Mouse (Mus musculus) brain, embryonic 14.5 days (tissue): ENCODE measurements around the gene Engase. TPM values are rescaled to one million over a fixed set of nuclear protein-coding genes. Genes with fewer than 3 reads are reported as not detected.

ENCODE experiments used
- DNase-seq: peaks from one replicate; pipeline ENCODE4 v3.0.0-alpha.2; 2011; ENCODE audit warnings: low read depth
- CTCF ChIP-seq: fragments of 200-500 bp; IDR thresholded peaks from 2 replicates; pipeline ENCODE4 v1.5.1; 2012; ENCODE audit warnings: inconsistent platforms, mild to moderate bottlenecking, moderate library complexity, borderline replicate concordance; ENCODE audit not compliant: insufficient read depth, insufficient read length; ENCODE audit errors: extremely low read depth
- POLR2A ChIP-seq: fragments of 200-500 bp; IDR thresholded peaks from 2 replicates; pipeline ENCODE4 v1.6.1; 2012; ENCODE audit warnings: mild to moderate bottlenecking, inconsistent platforms, borderline replicate concordance; ENCODE audit not compliant: poor library complexity, insufficient read depth, insufficient read length, severe bottlenecking; ENCODE audit errors: extremely low read depth
- polyA plus RNA-seq: library from polyadenylated mRNA; depleted of rRNA; stranded (reverse); fragments of >200 nt; gene quantifications from 2 replicates; pipeline ENCODE4 v1.2.3, GENCODE M21; 2012

Engase gene
- polyA plus RNA-seq, 1 experiment: 8.1 TPM

DNA sequence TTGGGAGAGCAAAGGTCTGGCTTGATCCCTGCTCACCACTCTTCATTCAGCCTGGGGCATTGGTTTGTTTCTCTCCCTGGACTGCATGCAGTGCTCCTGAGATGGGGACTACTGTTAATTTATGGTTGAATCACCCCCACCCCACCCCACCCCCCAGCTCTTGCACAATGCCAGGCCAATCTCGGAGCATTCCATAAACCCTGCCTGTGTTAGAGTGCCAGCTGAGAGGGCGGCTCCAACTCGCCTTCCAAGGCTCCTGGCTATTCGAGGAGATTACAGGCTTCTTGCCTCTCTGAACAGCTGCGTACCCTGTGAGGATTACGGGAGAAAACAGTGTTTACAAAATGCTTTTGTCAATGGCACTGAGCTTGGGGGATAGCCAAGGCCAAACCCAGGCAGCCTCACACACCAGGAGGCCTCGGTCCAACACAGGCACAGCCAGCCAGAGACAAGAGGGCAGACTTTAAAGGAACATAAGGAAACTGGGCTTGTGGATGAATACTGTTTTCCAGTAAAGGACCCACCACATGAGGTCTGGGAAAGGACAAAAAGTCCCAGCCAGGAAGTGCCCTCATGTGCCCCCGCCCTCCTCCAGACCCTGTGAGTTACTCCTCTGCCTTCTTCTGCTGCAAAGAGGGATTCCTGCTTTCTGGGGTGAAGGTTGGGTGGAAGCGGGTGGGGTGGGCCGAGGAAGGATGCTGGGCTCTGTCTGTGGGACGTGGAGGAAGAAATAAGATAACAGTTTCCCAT, 37.8 kb upstream of the Engase start:
- peak; percentile 94 for DNase-seq
- TF ChIP-seq CTCF: no peak
- no peak for TF ChIP-seq POLR2A

DNA sequence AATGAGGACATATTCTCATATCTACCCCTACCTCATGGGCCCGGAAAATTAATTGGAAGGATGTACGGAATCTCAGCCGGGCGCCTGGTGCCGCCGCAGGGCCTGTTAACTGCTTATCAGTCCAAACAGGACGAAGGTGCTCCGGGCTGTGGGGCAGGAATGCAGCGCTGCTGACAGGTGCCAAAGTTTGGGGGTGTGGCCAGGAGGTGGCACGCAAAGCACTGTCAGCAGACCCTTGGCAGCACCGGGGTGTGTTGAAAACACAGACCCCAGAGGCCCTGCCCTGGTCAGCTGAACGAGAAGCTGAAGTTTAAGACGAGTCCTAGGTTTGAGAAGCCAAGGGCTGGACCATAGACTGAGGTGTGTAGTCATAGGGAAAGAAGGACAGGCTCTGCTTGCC, 33.9 kb upstream of the Engase start:
- TF ChIP-seq CTCF (no peak), POLR2A (no peak)
- DNase-seq: peak; percentile 46

- DNase-seq: peak; percentile 76
- TF ChIP-seq POLR2A: no peak
- TF ChIP-seq CTCF: peak; percentile 94
These were observed 33.2 kb upstream of the Engase start for GRCm38 (mm10) chr11:118443201-118443970.

DNA sequence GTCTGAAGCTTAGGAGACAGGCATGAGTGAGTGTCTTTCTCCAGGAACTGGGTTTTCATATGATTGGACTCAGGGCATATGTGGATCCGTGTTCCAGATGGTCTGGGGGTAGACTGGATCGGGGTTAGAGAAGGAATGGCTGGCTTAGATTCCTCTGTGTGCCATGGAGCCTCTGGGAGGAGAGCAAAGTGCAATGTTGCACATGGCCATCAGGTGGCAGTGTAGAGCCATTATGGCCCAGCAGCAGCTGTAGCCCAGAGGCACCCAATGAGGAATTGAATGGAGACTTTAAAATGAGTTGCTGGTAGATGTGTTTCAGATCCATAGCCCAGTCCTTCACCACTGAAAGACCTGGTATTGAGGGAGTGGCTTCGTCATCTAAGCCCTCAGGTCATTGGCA, 30.8 kb upstream of the Engase start:
- TF ChIP-seq CTCF (peak; percentile 96), POLR2A (no peak)
- peak; percentile 84 for DNase-seq

- TF ChIP-seq POLR2A (no peak), CTCF (no peak)
- no peak for DNase-seq
These were observed 29.3 kb upstream of the Engase start for GRCm38 (mm10) chr11:118447346-118447745.

GRCm38 (mm10) chr11:118448385-118448784, 28.2 kb upstream of the Engase start:
- TF ChIP-seq CTCF (no peak), POLR2A (no peak)
- DNase-seq: no peak

GRCm38 (mm10) chr11:118451211-118451610, 25.4 kb upstream of the Engase start:
- DNase-seq: no peak

DNA sequence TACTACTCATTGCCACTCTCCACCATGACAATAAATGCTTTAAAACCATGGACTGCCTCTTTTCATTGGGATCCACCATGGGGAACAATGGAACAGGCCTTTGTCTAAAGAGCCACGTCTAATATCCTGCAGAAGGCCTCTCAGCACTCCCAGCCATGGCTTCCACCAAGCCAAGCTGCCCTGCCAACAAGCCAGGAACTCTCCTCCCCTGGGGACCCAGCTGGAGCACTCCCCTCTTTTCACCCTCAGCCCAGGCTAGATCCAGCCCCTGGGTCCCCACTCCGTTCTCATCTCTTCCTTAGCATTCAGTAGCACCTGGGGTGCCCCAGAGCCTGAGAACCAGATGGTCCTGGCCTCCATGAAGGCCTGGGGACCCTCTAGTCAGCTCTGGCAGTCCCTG, 23.7 kb upstream of the Engase start:
- DNase-seq: no peak
- TF ChIP-seq POLR2A: no peak
- no peak for TF ChIP-seq CTCF

More at GRCm38 (mm10) chr11:118451211-118451610, 25.4 kb upstream of the Engase start:
- no peak for TF ChIP-seq CTCF
- no peak for TF ChIP-seq POLR2A

- TF ChIP-seq POLR2A: no peak
- no peak for TF ChIP-seq CTCF
- no peak for DNase-seq
These were observed 22.6 kb upstream of the Engase start for GRCm38 (mm10) chr11:118453886-118454671.

DNA sequence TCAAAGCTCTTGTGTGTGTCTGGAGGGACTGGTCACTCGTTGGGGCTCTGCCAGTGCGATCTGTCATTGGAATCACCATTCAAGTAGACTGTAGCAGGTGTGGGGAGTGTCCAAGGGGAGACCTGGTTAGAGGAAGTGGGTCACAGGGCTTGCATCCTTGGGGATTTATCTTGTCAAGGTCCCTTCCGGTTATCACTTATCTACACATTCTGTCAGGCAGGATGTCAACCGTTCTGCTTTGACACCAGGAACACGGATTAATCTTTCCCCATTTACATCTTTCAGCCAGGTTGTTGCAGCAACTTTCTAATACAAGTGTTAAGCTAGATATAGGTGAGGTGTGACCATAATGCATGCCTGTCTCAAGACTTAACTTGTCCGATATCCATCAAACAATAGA, 20.8 kb upstream of the Engase start:
- TF ChIP-seq CTCF (no peak), POLR2A (no peak)
- DNase-seq: no peak

- TF ChIP-seq CTCF (no peak), POLR2A (no peak)
- DNase-seq: no peak
These were observed 19.7 kb upstream of the Engase start for GRCm38 (mm10) chr11:118456937-118457336.

GRCm38 (mm10) chr11:118459051-118459450, 17.6 kb upstream of the Engase start:
- TF ChIP-seq POLR2A: no peak
- TF ChIP-seq CTCF: no peak
- DNase-seq: no peak
